Mouse (Mus musculus): ENCODE measurements at regions not wholly inside any gene's neighbourhood (a gene's known extent, or its start where the extent isn't known, plus 50 kb on each side); places are given as distances from the start of the nearest gene placed in this dataset.

DNA sequence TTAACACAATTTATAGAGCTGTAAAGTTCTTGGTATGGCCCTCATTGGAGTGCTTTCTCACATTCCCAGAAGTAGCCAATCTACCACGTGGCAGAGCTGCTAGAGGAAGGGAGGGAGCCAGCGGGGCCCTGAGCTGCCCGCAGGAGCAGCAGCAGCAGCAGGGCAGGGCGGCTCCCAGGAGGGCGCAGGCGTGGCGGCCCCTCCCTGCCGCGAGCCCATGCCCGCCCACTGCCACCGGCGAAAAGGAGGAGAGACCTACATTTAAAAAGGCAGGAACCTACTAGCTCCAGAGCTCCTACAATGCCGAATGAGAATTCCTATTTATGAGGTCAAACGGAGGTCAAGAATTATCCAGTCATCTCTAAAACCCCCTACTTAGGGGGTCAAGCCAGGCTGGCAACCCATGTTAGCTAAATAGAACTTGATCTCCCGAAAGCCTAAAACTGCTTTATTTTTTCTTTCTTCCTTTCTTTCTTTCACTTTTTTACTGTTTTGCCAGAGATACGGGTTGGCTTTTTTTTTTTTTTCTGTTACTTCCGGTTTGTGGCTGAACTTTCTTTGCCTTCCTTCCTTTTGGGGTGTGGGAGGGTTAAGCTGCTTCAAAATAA, 297.9 kb upstream of the Klf3 start:
- no peaks in the 10 kb centered on the region for H3K27me3 ChIP-seq (replicated peaks; ENCODE audit: control insufficient read depth, insufficient read depth, low read length)
- H3K4me2 ChIP-seq (ENCODE audit: low read length), result peak overlapping the region; percentile 50
- H3K9me3 ChIP-seq (ENCODE audit: control insufficient read depth, low read length), result no peaks in the 10 kb centered on the region
- H3K4me1 ChIP-seq (replicated peaks; ENCODE audit: control insufficient read depth, insufficient read depth, low read length), result peaks cover 38% of the 10 kb centered on the region
- peak overlapping the region; percentile 86 for H3K27ac ChIP-seq (ENCODE audit: low read depth)
- peak overlapping the region; percentile 18 for H3K4me3 ChIP-seq (ENCODE audit: low read depth, low read length)
- peak; percentile 77 for DNase-seq (ENCODE audit: low spot score)
- ATAC-seq (replicated peaks; ENCODE audit: low FRiP score, low TSS enrichment, low read depth), result peak; percentile 84
- 1% methylated on average over 17 of the region's 17 CpGs for WGBS
- no peaks in the 10 kb centered on the region for H3K36me3 ChIP-seq (ENCODE audit: control insufficient read depth, insufficient read depth, low read length)
- peak overlapping the region; percentile 37 for H3K9ac ChIP-seq (ENCODE audit: low read length)

DNA sequence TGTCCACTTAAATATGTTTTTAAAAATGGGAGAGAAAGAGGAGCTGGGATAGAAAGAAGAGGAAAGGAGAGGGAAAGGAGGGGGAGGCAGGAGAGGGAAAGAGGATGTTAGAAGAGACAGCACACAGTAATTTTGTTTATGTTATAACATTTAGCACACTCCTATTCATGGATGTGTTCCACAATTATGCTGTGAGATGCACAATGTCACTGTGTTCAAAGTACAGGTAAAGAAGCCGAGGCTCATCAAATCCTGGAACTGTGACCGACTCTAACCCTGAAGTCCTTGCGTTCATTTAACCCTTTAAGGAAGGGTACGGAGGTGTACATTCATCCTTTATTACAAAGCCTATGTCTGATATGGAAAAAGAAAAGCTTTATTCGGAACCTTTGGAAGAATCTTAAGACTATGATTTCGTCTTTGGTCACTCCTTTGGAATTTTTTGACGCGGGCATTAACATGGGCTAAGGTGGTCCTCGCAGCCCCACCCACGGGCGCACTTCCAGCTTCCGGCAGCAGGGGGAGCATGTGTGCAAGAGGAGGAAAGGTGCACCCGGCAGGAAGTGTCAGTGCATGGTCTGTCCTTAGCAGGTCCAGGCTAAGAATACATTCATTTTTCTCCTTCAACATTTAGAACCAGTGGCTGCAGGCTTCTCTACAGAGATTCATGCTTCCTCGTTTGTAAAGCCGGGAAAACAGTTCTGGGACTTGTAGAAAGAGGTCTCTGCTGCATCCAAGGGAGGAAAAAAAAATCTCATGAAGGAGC, 297.2 kb upstream of the Klf3 start:
- 2% methylated on average over 15 of the region's 15 CpGs for WGBS
- ATAC-seq (replicated peaks; ENCODE audit: low FRiP score, low TSS enrichment, low read depth) (peak; percentile 68), DNase-seq (ENCODE audit: low spot score) (peak; percentile 99)
- H3K27me3 ChIP-seq (replicated peaks; ENCODE audit: control insufficient read depth, insufficient read depth, low read length), result no peaks in the 10 kb centered on the region
- peak overlapping the region; percentile 18 for H3K4me3 ChIP-seq (ENCODE audit: low read depth, low read length)
- H3K27ac ChIP-seq (ENCODE audit: low read depth), result peak overlapping the region; percentile 86
- peak overlapping the region; percentile 50 for H3K4me2 ChIP-seq (ENCODE audit: low read length)
- no peaks in the 10 kb centered on the region for H3K36me3 ChIP-seq (ENCODE audit: control insufficient read depth, insufficient read depth, low read length)
- H3K4me1 ChIP-seq (replicated peaks; ENCODE audit: control insufficient read depth, insufficient read depth, low read length), result peaks cover 38% of the 10 kb centered on the region
- peak overlapping the region; percentile 37 for H3K9ac ChIP-seq (ENCODE audit: low read length)
- no peaks in the 10 kb centered on the region for H3K9me3 ChIP-seq (ENCODE audit: control insufficient read depth, low read length)

DNA sequence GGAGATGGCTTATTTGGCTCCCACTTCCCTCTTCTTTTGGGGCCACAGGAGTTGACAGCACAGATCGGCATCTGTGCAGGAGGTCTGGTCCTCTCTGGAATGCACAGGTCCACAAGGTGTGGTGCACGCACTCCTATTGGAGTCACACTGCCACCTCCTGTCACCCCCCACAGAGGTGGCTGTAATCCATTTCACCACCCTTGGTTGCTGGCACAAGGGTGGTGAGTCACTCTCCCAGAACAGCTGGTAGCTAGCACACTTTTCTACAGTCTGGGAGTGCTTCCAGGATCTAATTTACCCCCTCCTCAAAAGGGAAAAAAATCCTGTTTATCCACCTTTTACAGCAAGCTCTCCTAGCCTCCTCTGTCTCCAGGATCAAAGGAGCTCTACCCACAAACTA, 294.6 kb upstream of the Klf3 start:
- ATAC-seq (replicated peaks; ENCODE audit: low FRiP score, low TSS enrichment, low read depth) (no peak), DNase-seq (ENCODE audit: low spot score) (no peak)
- H3K27ac ChIP-seq (ENCODE audit: low read depth), result 0 out of 2 replicates have a peak overlapping the region, but pooled peaks have one; percentile 11
- no peak overlapping the region for H3K9ac ChIP-seq (ENCODE audit: low read length)
- H3K36me3 ChIP-seq (ENCODE audit: control insufficient read depth, insufficient read depth, low read length), result no peaks in the 10 kb centered on the region
- H3K4me2 ChIP-seq (ENCODE audit: low read length), result no peak overlapping the region
- H3K9me3 ChIP-seq (ENCODE audit: control insufficient read depth, low read length), result no peaks in the 10 kb centered on the region
- H3K4me3 ChIP-seq (ENCODE audit: low read depth, low read length), result no peak overlapping the region
- 70% methylated on average over 2 of the region's 2 CpGs for WGBS
- no peaks in the 10 kb centered on the region for H3K27me3 ChIP-seq (replicated peaks; ENCODE audit: control insufficient read depth, insufficient read depth, low read length)
- peaks cover 35% of the 10 kb centered on the region for H3K4me1 ChIP-seq (replicated peaks; ENCODE audit: control insufficient read depth, insufficient read depth, low read length)

DNA sequence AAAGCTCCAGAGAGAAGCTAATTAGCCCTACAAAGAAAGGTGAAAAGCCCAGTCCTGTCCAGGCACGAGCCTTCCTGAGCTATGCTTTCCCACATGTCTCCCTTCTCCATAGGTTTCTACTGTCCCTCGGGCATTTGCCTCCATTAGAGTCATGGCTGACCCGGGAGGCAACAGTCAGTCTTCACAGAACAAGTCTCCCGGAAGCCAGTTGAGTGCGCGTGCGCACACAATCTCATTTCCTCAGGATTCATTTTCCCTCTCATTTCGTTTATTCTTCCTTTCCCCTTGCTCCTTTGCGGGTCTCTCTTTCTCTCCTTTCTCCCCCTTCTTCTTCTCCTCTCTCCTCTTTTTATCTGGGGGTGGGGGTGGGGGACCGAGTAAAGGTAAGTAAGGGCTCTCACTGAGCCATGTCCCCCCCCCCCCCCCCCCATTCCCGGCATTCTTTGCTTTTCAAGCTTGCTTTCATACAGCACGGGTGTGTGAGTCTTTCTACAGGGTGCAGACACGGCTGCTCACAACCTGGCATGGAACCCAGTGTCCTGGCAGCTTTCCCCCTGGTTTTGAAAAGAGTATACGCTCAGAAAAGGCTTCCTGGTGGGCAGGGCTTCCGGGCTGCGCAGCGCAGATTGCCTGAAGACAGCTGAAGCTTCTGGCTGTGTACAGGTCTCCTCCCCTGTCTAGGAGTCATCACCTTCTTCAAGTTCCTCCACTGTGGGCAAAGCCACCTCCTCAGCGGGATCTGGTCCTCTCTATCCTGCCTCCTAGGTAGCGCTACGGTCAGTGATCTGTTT, 289.8 kb upstream of the Klf3 start:
- ATAC-seq (replicated peaks; ENCODE audit: low FRiP score, low TSS enrichment, low read depth) (no peak), DNase-seq (ENCODE audit: low spot score) (no peak)
- Histone ChIP-seq H3K27ac (ENCODE audit: low read depth) (no peak overlapping the region), H3K4me1 (replicated peaks; ENCODE audit: control insufficient read depth, insufficient read depth, low read length) (0 out of 2 replicates have a peak, but pooled peaks cover 4% of the 10 kb centered on the region), H3K9ac (ENCODE audit: low read length) (no peak overlapping the region), H3K9me3 (ENCODE audit: control insufficient read depth, low read length) (no peaks in the 10 kb centered on the region), H3K4me3 (ENCODE audit: low read depth, low read length) (no peak overlapping the region), H3K4me2 (ENCODE audit: low read length) (no peak overlapping the region), H3K27me3 (replicated peaks; ENCODE audit: control insufficient read depth, insufficient read depth, low read length) (no peaks in the 10 kb centered on the region), H3K36me3 (ENCODE audit: control insufficient read depth, insufficient read depth, low read length) (no peaks in the 10 kb centered on the region)
- WGBS, result 83% methylated on average over 20 of the region's 20 CpGs

DNA sequence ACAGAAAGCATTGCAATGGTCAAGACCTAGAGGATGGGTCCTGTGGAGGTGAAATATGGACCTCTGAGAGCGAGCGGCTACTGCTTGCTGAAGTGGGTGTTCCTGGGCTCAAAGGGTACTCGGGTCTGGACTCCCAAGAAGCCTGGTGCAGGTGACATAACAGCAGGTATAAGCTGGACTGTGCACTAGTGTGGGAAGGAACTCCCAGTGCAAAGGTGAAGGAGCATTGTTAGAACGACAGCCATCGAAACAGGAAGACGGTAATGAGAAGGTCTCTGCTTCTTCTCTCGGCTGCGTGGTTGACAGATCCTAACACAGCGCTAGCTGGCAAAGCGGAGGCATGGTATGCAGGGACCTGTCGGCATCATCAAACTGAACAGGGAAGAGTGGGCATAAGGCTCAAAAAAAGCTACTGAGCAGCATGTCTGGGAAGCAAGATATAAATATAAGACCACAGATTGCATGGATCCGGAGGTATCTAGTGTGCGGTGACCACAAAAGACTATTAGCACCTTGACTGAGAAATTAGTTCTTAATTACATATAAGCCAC, 287.0 kb upstream of the Klf3 start:
- 67% methylated on average over 13 of the region's 13 CpGs for WGBS
- H3K4me3 ChIP-seq (ENCODE audit: low read depth, low read length), result no peak overlapping the region
- H3K27me3 ChIP-seq (replicated peaks; ENCODE audit: control insufficient read depth, insufficient read depth, low read length), result no peaks in the 10 kb centered on the region
- H3K27ac ChIP-seq (ENCODE audit: low read depth), result no peak overlapping the region
- ATAC-seq (replicated peaks; ENCODE audit: low FRiP score, low TSS enrichment, low read depth) (no peak), DNase-seq (ENCODE audit: low spot score) (no peak)
- no peak overlapping the region for H3K9ac ChIP-seq (ENCODE audit: low read length)
- no peaks in the 10 kb centered on the region for H3K9me3 ChIP-seq (ENCODE audit: control insufficient read depth, low read length)
- H3K4me1 ChIP-seq (replicated peaks; ENCODE audit: control insufficient read depth, insufficient read depth, low read length), result peaks cover 8% of the 10 kb centered on the region; the same call in 1 of the 2 replicates
- no peak overlapping the region for H3K4me2 ChIP-seq (ENCODE audit: low read length)
- H3K36me3 ChIP-seq (ENCODE audit: control insufficient read depth, insufficient read depth, low read length), result no peaks in the 10 kb centered on the region

DNA sequence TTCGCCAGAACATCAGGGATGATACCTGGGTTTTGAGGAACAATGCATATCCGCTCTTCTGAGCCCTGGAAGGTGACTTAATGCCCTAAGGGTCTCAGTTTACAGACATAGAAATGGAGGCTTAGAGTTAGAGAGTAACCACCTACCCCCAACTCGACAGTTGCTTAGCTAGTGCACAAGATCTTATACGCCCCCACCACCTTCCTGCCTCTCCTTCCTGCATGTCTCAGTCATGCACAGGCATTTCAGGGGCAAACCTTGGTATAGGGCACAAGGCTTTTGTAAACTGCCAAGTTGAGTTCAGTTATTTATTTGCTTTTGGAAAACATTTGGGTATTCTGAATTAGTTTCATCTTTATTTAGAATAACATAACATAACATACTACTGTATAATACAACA, 285.9 kb upstream of the Klf3 start:
- H3K4me1 ChIP-seq (replicated peaks; ENCODE audit: control insufficient read depth, insufficient read depth, low read length), result peaks cover 11% of the 10 kb centered on the region; the same call in 1 of the 2 replicates
- ATAC-seq (replicated peaks; ENCODE audit: low FRiP score, low TSS enrichment, low read depth) (no peak), DNase-seq (ENCODE audit: low spot score) (no peak)
- no peaks in the 10 kb centered on the region for H3K9me3 ChIP-seq (ENCODE audit: control insufficient read depth, low read length)
- H3K27ac ChIP-seq (ENCODE audit: low read depth), result no peak overlapping the region
- H3K4me3 ChIP-seq (ENCODE audit: low read depth, low read length), result no peak overlapping the region
- no peak overlapping the region for H3K4me2 ChIP-seq (ENCODE audit: low read length)
- H3K9ac ChIP-seq (ENCODE audit: low read length), result no peak overlapping the region
- no peaks in the 10 kb centered on the region for H3K36me3 ChIP-seq (ENCODE audit: control insufficient read depth, insufficient read depth, low read length)
- H3K27me3 ChIP-seq (replicated peaks; ENCODE audit: control insufficient read depth, insufficient read depth, low read length), result no peaks in the 10 kb centered on the region
- WGBS, result 83% methylated on average over 4 of the region's 4 CpGs

DNA sequence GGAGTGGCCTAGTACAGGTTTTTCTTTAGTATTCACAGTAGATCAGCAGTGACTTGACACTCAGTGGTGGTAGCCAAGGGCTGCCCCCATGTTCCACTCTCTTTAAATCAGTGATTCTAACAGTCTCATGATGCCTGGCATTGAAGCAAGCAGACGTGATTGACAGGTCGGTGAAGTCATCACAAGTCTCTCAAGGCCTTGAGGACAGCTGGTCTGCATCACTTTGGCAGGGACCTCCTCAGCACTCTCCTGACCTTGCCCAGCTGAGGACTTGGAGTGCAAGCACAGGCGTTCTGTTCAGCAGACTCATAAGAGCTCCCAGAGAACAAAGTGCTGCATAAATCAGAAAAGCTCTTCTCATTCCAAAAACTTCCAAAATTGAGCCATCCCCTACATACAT, 285.4 kb upstream of the Klf3 start:
- no peak for ATAC-seq (replicated peaks; ENCODE audit: low FRiP score, low TSS enrichment, low read depth)

DNA sequence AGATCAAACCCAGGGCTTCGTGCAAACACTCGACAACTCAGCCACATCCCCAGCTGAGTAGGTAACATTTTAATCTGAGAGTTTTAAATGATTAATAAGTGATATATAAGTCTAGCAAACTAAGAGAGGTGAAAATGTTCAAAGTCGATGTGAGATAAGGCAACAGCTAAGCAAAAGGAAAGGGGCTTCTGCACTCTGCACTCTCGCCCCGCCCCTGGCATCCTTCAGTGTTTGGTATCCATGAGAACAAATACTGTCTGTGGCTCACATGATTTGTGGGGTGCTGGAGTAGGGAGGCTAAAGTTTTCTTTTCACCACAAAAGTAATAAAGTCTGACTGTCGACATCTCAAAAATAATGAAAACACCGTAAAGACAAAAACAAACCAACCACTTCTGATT, 284.2 kb upstream of the Klf3 start:
- no peak overlapping the region for H3K9ac ChIP-seq (ENCODE audit: low read length)
- peaks cover 11% of the 10 kb centered on the region; the same call in 1 of the 2 replicates for H3K4me1 ChIP-seq (replicated peaks; ENCODE audit: control insufficient read depth, insufficient read depth, low read length)
- no peaks in the 10 kb centered on the region for H3K27me3 ChIP-seq (replicated peaks; ENCODE audit: control insufficient read depth, insufficient read depth, low read length)
- no peak overlapping the region for H3K4me3 ChIP-seq (ENCODE audit: low read depth, low read length)
- no peaks in the 10 kb centered on the region for H3K9me3 ChIP-seq (ENCODE audit: control insufficient read depth, low read length)
- 67% methylated on average over 7 of the region's 7 CpGs for WGBS
- no peak overlapping the region for H3K4me2 ChIP-seq (ENCODE audit: low read length)
- ATAC-seq (replicated peaks; ENCODE audit: low FRiP score, low TSS enrichment, low read depth) (no peak), DNase-seq (ENCODE audit: low spot score) (peak; percentile 49)
- no peaks in the 10 kb centered on the region for H3K36me3 ChIP-seq (ENCODE audit: control insufficient read depth, insufficient read depth, low read length)
- no peak overlapping the region for H3K27ac ChIP-seq (ENCODE audit: low read depth)

More for the DNA sequence above, 285.4 kb upstream of the Klf3 start:
- Histone ChIP-seq H3K9ac (ENCODE audit: low read length) (no peak overlapping the region), H3K36me3 (ENCODE audit: control insufficient read depth, insufficient read depth, low read length) (no peaks in the 10 kb centered on the region), H3K9me3 (ENCODE audit: control insufficient read depth, low read length) (no peaks in the 10 kb centered on the region), H3K4me2 (ENCODE audit: low read length) (no peak overlapping the region), H3K27me3 (replicated peaks; ENCODE audit: control insufficient read depth, insufficient read depth, low read length) (no peaks in the 10 kb centered on the region), H3K4me1 (replicated peaks; ENCODE audit: control insufficient read depth, insufficient read depth, low read length) (peaks cover 11% of the 10 kb centered on the region; the same call in 1 of the 2 replicates), H3K27ac (ENCODE audit: low read depth) (no peak overlapping the region), H3K4me3 (ENCODE audit: low read depth, low read length) (no peak overlapping the region)
- WGBS, result 22% methylated on average over 3 of the region's 3 CpGs
- DNase-seq (ENCODE audit: low spot score), result no peak
